Mouse (Mus musculus) hindbrain, embryonic 13.5 days (tissue): Measurements from ENCODE around the gene Kcnj9. TPM values are rescaled to one million over a fixed set of nuclear protein-coding genes. Genes with fewer than 3 reads are reported as not detected.
A peak's percentile ranks its signal among the peaks of the same experiment; 100 is the strongest.

Experiments used
- ATAC-seq: fragments of 200-750 bp; cut with Nextera tagmentation; 2 replicates; pipeline ENCODE4 v1.8.0; 2017; ENCODE audit warnings: moderate TSS enrichment; ENCODE audit not compliant: low FRiP score
- H3K27ac ChIP-seq: fragments of 300-500 bp; sonication (generic); 2 replicates; pipeline ENCODE4 v1.5.1; 2015; ENCODE audit warnings: inconsistent platforms, mild to moderate bottlenecking, moderate library complexity
- H3K27me3 ChIP-seq: fragments of 300-500 bp; sonication (generic); 2 replicates; pipeline ENCODE4 v1.6.1; 2015; ENCODE audit warnings: mild to moderate bottlenecking, inconsistent platforms
- H3K36me3 ChIP-seq: fragments of 300-500 bp; sonication (generic); 2 replicates; pipeline ENCODE4 v1.6.1; 2015; ENCODE audit warnings: mild to moderate bottlenecking, inconsistent platforms
- H3K4me1 ChIP-seq: fragments of 300-500 bp; sonication (generic); replicated peaks from 2 replicates; pipeline ENCODE4 v1.6.1; 2015; ENCODE audit warnings: inconsistent platforms
- H3K4me2 ChIP-seq: fragments of 300-500 bp; sonication (generic); 2 replicates; pipeline ENCODE4 v1.6.1; 2015; ENCODE audit warnings: inconsistent platforms, mild to moderate bottlenecking, moderate library complexity
- H3K4me3 ChIP-seq: fragments of 300-500 bp; sonication (generic); 2 replicates; pipeline ENCODE4 v1.5.1; 2015; ENCODE audit warnings: mild to moderate bottlenecking, inconsistent platforms
- H3K9ac ChIP-seq: fragments of 300-500 bp; sonication (generic); 2 replicates; pipeline ENCODE4 v1.6.1; 2015; ENCODE audit warnings: mild to moderate bottlenecking, inconsistent platforms
- H3K9me3 ChIP-seq: fragments of 300-500 bp; sonication (generic); 2 replicates; pipeline ENCODE4 v1.6.1; 2016; ENCODE audit warnings: inconsistent platforms
- WGBS: fragments of 180-500 bp; shearing (Covaris S2); methylation state at CpG from one replicate; pipeline ENCODE4 v1.1.7; 2015; 5-methylcytosine and 5-hydroxymethylcytosine counted together
- polyA plus RNA-seq: library from polyadenylated mRNA; unstranded; fragments of >200 nt; fragmentation: Nextera tagmentation; extraction: Ambion mirVana; gene quantifications from 2 replicates; pipeline ENCODE4 v1.2.1, GENCODE M21; 2015

Gene Kcnj9
- polyA plus RNA-seq, 1 experiment from 2014 or later = 2.2 TPM

DNA sequence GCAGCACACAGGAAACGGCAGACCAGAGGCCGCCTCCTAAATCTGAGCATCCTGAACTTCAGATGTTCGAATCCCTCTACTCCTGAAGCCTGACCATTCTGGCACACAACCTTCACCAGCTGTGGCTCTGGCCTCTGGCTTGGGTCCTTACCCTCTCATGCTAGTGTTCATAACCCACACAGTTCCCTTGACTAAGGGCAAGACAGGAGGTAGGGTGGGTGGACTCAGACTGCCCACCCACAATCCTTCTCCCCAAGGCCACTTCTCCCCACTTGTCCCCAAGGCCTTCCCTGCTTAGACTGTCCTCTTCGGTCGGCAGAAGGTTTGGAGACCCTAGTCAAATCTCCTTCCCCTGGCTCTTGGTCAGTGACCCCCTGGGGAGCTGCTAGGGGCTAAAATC, 20.4 kb upstream of the Kcnj9 start:
- Histone ChIP-seq H3K36me3 (no peaks in the 10 kb centered on the region), H3K4me3 (no peak overlapping the region), H3K4me1 (peaks cover 50% of the 10 kb centered on the region), H3K9ac (0 out of 2 replicates have a peak overlapping the region, but pooled peaks have one; percentile 25), H3K9me3 (no peaks in the 10 kb centered on the region), H3K4me2 (peak overlapping the region; percentile 14; the same call in 1 of the 2 replicates), H3K27me3 (0 out of 2 replicates have a peak, but pooled peaks cover 3% of the 10 kb centered on the region), H3K27ac (peak overlapping the region; percentile 89)
- ATAC-seq = peak; percentile 36
- WGBS = 49% methylated on average over 5 of the region's 5 CpGs

DNA sequence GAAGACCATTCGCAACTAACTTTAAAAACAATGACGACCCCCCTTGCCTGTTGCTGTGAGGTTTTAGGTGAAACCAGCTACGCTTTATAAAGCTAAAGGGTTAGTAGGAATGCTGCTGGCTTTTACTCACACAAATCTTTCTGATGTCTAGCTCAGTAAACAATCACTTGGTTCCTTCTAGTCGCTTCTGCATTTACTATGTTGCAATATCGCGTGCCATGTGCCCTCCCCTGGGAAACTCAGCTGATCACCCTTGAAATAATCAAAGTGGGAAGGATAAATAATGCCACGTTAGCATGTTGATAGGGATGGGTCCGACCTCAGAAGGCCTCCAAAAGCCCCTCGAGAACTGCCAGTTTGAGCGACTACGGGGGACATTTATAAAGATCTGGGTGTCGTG, 18.3 kb upstream of the Kcnj9 start:
- H3K9ac ChIP-seq = no peak overlapping the region
- H3K4me2 ChIP-seq = no peak overlapping the region
- 83% methylated on average over 12 of the region's 12 CpGs for WGBS
- 0 out of 2 replicates have a peak, but pooled peaks cover 6% of the 10 kb centered on the region for H3K27me3 ChIP-seq
- no peak overlapping the region for H3K4me3 ChIP-seq
- H3K27ac ChIP-seq = peak overlapping the region; percentile 30
- no peak for ATAC-seq
- H3K9me3 ChIP-seq = no peaks in the 10 kb centered on the region
- H3K36me3 ChIP-seq = no peaks in the 10 kb centered on the region
- peaks cover 47% of the 10 kb centered on the region for H3K4me1 ChIP-seq

DNA sequence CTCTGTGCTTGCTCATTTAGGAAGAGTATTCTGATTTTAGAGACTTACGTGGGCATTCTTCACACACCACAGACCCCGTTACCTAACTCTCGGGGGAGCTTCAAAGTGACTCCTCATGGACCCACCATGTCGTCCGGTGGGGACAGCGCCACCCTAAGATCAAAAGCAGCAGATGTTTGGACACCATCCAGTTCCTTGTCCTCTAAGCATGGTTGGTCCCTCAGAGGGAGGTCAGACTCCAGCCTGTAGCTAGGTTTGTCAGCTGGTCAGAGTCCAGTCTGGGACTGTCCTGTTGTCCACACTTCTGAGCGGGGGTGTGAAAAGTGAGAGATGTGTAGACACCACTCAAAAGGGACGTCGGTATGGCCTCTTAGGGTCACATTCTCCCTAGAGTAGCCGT, 17.6 kb upstream of the Kcnj9 start:
- H3K9me3 ChIP-seq = no peaks in the 10 kb centered on the region
- H3K27me3 ChIP-seq = 0 out of 2 replicates have a peak, but pooled peaks cover 12% of the 10 kb centered on the region
- H3K4me2 ChIP-seq = no peak overlapping the region
- no peaks in the 10 kb centered on the region for H3K36me3 ChIP-seq
- H3K4me3 ChIP-seq = no peak overlapping the region
- H3K27ac ChIP-seq = no peak overlapping the region
- peaks cover 45% of the 10 kb centered on the region for H3K4me1 ChIP-seq
- 89% methylated on average over 10 of the region's 10 CpGs for WGBS
- no peak overlapping the region for H3K9ac ChIP-seq
- no peak for ATAC-seq

DNA sequence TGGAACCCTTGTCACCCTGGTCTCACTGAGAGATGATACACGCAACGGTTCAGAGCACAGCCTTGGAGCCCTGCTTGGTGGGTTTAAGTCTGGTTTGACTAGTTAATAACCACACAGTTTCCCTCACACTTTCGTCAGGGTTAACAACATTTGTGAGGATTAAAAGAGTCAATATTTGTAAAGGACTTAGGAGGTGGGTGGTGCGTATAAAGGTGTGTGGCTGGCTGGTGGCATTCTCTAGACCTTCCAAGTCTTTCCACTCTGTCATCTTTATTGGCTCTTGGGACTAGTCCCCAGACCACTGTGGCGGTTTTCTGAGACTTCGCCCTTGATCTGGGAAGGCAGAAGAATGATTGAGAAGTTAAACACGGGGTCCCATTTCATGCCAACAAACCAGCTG, 15.7 kb upstream of the Kcnj9 start:
- no peak for ATAC-seq
- 91% methylated on average over 7 of the region's 7 CpGs for WGBS
- Histone ChIP-seq H3K4me1 (peaks cover 40% of the 10 kb centered on the region), H3K9me3 (no peaks in the 10 kb centered on the region), H3K27ac (peak overlapping the region; percentile 8; the same call in 1 of the 2 replicates), H3K27me3 (peaks cover 19% of the 10 kb centered on the region; the same call in 1 of the 2 replicates), H3K36me3 (no peaks in the 10 kb centered on the region), H3K4me2 (no peak overlapping the region), H3K9ac (no peak overlapping the region), H3K4me3 (no peak overlapping the region)

DNA sequence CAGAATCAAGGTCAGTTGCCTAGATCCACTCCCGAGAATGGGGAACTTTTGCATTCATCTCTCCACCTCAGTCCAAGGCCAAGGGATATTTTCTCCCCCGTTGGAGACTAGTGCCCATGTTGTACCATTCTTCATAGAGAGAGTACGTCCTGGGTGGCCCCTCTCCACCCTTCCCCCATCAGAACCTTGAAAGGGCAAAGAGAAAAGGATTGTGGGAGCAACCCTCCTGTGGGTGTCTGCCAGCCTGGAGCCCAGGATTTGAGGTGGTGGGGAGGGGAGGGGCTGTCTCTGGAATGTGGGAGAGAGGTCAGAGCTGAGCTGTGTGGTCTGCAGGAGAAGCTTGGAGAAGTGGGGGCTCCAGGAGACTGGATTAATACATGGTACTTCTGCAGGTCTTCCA, 14.8 kb upstream of the Kcnj9 start:
- WGBS = 54% methylated on average over 3 of the region's 3 CpGs
- ATAC-seq = no peak
- Histone ChIP-seq H3K27ac (peak overlapping the region; percentile 55), H3K4me3 (no peak overlapping the region), H3K36me3 (no peaks in the 10 kb centered on the region), H3K4me2 (peak overlapping the region; percentile 58), H3K9ac (no peak overlapping the region), H3K9me3 (no peaks in the 10 kb centered on the region), H3K27me3 (peaks cover 19% of the 10 kb centered on the region; the same call in 1 of the 2 replicates), H3K4me1 (peaks cover 32% of the 10 kb centered on the region)

DNA sequence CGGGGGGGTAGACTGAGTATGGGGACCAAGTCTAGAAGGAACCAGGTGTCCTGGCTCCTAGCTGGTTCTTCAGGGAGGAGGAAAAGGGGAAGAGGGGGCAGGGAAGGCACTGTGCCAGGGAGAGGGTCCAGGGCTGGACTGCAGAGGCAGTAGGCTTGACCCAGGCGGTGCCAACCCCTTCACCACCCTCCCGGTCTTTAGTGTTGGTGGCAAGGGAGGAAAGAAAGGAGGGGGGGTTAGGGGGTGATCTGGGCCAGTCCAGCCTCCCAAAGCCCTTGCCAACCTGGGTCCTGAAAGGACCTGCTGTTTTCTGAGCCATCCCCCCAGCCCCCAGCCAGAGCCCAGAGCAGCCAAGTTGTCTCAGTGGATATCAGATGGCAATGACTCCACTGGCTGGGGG, 13.6 kb upstream of the Kcnj9 start:
- H3K4me3 ChIP-seq = peak overlapping the region; percentile 48; the same call in 1 of the 2 replicates
- H3K9ac ChIP-seq = 0 out of 2 replicates have a peak overlapping the region, but pooled peaks have one; percentile 29
- H3K27me3 ChIP-seq = peaks cover 19% of the 10 kb centered on the region; the same call in 1 of the 2 replicates
- no peaks in the 10 kb centered on the region for H3K36me3 ChIP-seq
- no peaks in the 10 kb centered on the region for H3K9me3 ChIP-seq
- peaks cover 34% of the 10 kb centered on the region for H3K4me1 ChIP-seq
- peak; percentile 67 for ATAC-seq
- 66% methylated on average over 3 of the region's 3 CpGs for WGBS
- H3K27ac ChIP-seq = peak overlapping the region; percentile 37; the same call in 1 of the 2 replicates
- H3K4me2 ChIP-seq = peak overlapping the region; percentile 58

DNA sequence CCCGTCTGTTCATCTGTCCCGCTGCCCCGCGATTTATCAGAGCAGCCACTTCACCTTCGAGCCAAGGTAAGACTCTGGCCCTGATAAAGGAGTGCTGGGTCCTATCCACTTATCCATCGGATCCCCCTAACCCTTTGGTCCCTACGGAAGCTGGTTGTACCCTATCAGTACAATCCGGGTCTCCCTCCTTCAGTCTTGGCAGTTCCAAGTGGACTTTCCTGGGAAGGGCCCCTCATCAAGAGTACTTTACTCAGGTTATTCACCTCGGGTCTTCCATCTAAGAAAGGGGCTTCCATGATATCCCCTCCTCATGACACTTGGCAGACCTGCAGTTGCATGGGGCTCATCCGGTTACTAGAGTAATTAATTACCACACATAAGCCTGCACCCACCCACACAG, 12.3 kb upstream of the Kcnj9 start:
- Histone ChIP-seq H3K36me3 (no peaks in the 10 kb centered on the region), H3K4me1 (peaks cover 33% of the 10 kb centered on the region), H3K9ac (peak overlapping the region; percentile 63), H3K27ac (peak overlapping the region; percentile 44; the same call in 1 of the 2 replicates), H3K4me2 (peak overlapping the region; percentile 58), H3K9me3 (no peaks in the 10 kb centered on the region), H3K4me3 (peak overlapping the region; percentile 48), H3K27me3 (peaks cover 19% of the 10 kb centered on the region; the same call in 1 of the 2 replicates)
- WGBS = 15% methylated on average over 10 of the region's 10 CpGs
- peak; percentile 29; the same call in 1 of the 2 replicates for ATAC-seq

DNA sequence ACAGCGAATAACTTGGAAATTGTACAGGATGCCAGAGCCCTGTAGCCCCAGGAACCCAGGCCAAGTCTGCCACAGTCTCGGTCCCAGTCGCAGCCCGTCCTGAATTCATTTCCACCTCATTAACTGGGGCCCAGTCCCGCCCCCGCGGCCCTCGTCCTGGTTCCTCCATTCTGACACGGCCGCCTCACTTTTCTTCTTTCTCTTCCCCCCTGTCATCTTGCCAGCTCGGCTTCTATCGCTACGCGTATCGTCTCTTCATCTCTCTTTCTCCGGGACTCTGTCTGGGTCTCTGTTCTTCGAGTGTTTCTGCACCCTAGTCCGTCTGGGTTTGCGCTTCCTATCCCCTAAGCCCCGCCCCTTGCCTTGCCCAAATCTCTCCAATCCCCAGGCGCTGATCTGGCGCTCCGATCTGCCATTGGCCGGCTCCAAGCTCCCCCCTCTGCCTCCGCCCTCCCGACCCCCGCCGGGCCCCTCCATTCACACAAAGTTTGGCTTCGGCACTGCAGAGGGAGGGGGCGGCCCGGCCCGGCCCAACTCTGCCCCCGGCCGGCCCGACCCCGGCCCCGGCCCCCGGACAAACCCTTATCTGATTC, 11.7 kb upstream of the Kcnj9 start, which contains the start of gene Kcnj10:
Gene Kcnj10, plus strand, starts transcription at position 482 of the 593 bp plus-strand sequence.
- Histone ChIP-seq H3K27me3 (peaks cover 19% of the 10 kb centered on the region; the same call in 1 of the 2 replicates), H3K4me1 (peaks cover 33% of the 10 kb centered on the region), H3K4me3 (peak within 1 kb of the TSS; percentile 48), H3K9ac (peak within 1 kb of the TSS; percentile 63), H3K9me3 (no peaks in the 10 kb centered on the region), H3K27ac (peak within 1 kb of the TSS; percentile 61), H3K4me2 (peak within 1 kb of the TSS; percentile 58), H3K36me3 (no peaks in the 10 kb centered on the region)
- 1% methylated on average over 38 of the region's 38 CpGs for WGBS
- peak; percentile 92 for ATAC-seq

DNA sequence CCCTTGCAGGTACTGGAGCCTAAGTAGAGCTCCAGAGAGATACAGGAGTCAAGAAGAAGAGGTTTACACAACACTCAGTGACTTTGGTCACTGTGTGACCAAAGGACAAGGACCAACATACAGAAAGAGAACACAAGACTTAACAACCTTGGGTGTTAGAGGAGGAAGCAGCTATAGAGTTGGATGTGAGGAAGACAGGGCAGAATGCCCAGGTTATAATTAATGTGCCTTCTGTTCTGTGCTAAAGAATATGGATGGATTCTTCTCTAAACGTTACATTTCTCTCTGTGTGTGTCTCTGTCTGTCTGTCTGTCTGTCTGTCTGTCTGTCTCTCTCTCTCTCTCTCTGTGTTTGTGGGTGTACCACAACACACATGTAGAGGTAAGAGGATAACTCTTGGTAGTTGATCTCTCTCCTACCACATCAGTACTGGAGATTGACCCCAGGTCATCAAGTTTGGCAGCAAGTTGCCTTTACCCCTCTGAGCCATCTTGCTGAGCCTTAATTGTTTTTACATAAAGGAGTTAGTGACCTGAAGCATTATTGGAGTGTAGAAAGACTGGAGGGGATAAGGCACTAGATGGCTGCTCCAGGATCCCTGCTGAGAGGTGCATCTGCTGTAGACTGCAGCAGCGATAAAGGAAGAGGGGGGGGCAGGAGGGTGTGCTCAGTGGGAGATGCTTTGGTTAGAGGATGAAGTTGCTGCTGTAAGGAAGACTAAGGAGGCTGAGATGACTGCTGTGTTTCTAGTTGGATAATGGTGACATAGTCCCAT, 8.5 kb upstream of the Kcnj9 start:
- WGBS = 31% methylated on average over 2 of the region's 2 CpGs
- no peaks in the 10 kb centered on the region for H3K36me3 ChIP-seq
- peaks cover 15% of the 10 kb centered on the region; the same call in 1 of the 2 replicates for H3K27me3 ChIP-seq
- H3K4me2 ChIP-seq = no peak overlapping the region
- ATAC-seq = no peak
- no peak overlapping the region for H3K27ac ChIP-seq
- H3K4me3 ChIP-seq = no peak overlapping the region
- H3K9ac ChIP-seq = no peak overlapping the region
- no peaks in the 10 kb centered on the region for H3K9me3 ChIP-seq
- H3K4me1 ChIP-seq = peaks cover 23% of the 10 kb centered on the region

DNA sequence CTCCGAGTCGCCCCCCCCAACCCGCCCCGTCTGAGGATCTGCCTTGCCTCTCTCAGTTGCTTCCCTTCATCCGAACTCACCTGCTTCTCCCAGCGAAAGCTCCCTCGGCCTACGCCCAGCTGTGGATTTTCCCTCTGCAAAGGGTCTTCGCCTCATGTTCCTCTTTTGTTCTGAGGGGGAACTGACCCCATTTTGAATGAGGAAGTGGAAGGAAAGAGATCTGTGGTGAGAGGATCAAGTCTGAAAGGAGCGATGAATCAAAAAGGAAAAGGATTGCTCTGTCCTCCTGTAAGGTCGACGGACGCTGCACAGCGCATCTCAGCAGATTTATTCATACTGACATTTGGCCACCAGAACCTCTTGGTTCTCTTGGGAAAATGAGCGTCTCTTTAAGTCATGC, 6.7 kb upstream of the Kcnj9 start:
- H3K27me3 ChIP-seq = no peaks in the 10 kb centered on the region
- H3K4me1 ChIP-seq = peaks cover 12% of the 10 kb centered on the region
- H3K4me3 ChIP-seq = no peak overlapping the region
- WGBS = 82% methylated on average over 15 of the region's 15 CpGs
- H3K9me3 ChIP-seq = no peaks in the 10 kb centered on the region
- H3K9ac ChIP-seq = no peak overlapping the region
- no peak overlapping the region for H3K27ac ChIP-seq
- no peak for ATAC-seq
- H3K4me2 ChIP-seq = no peak overlapping the region
- H3K36me3 ChIP-seq = no peaks in the 10 kb centered on the region

DNA sequence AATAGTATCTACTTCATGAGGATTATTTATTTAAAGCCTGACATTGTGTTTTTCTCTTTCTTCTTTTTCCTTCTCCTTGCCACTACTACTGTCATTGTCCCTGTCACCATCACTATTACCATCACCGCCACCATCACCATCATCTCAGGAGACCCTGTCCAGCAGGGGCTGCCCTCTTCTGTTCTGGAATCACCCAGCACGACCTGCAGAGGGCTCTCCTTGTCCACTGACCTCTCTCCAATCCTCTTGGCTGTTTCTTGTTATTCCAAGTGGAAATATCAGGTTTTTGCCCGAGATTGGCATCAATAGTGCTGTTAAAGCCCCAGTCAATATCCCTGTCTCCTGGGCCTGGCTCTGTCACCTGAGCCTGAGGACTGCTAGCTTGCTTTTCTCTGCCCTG, 4.4 kb upstream of the Kcnj9 start:
- WGBS = 12% methylated on average over 3 of the region's 3 CpGs
- peaks cover 18% of the 10 kb centered on the region for H3K4me1 ChIP-seq
- H3K4me2 ChIP-seq = no peak overlapping the region
- no peak overlapping the region for H3K27ac ChIP-seq
- no peaks in the 10 kb centered on the region for H3K27me3 ChIP-seq
- H3K9ac ChIP-seq = no peak overlapping the region
- no peaks in the 10 kb centered on the region for H3K36me3 ChIP-seq
- no peak for ATAC-seq
- H3K4me3 ChIP-seq = no peak overlapping the region
- no peaks in the 10 kb centered on the region for H3K9me3 ChIP-seq

DNA sequence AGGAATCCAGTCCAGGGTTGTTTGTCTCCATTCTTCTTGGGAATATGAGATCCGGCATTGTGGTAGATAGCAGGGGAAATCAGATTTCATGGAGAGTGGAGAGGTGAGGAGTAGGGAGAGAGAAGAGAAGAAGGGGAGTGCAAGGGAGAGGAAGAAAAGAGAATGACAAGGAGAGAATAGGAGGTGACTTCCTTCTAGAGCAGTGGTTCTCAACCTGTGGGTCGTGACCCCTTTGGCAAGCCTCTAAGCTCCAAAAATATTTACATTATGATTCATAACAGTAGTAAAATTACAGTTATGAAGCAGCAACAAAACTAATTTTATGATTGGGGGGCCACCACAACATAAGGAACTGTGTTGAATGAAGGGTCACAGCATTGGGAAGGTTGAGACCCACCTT, 3.8 kb upstream of the Kcnj9 start:
- ATAC-seq = no peak
- Histone ChIP-seq H3K27me3 (no peaks in the 10 kb centered on the region), H3K9ac (no peak overlapping the region), H3K4me3 (no peak overlapping the region), H3K36me3 (no peaks in the 10 kb centered on the region), H3K9me3 (no peaks in the 10 kb centered on the region), H3K27ac (no peak overlapping the region), H3K4me1 (peaks cover 21% of the 10 kb centered on the region), H3K4me2 (no peak overlapping the region)
- WGBS = 80% methylated on average over 2 of the region's 2 CpGs
